Mouse (Mus musculus) bone marrow, adult 2 months (tissue): ENCODE results near the gene Gm17349.

Experiments used
- CTCF ChIP-seq: fragments of 200-500 bp; IDR thresholded peaks from 2 replicates; pipeline ENCODE4 v1.5.1; 2011; ENCODE audit warnings: low read length, control low read depth; ENCODE audit not compliant: control insufficient read depth, insufficient read depth
- POLR2A ChIP-seq: fragments of 200-500 bp; IDR thresholded peaks from 2 replicates; pipeline ENCODE4 v1.6.1; 2011; ENCODE audit warnings: low read depth, mild to moderate bottlenecking, control low read depth, low read length, borderline replicate concordance; ENCODE audit not compliant: control insufficient read depth

DNA sequence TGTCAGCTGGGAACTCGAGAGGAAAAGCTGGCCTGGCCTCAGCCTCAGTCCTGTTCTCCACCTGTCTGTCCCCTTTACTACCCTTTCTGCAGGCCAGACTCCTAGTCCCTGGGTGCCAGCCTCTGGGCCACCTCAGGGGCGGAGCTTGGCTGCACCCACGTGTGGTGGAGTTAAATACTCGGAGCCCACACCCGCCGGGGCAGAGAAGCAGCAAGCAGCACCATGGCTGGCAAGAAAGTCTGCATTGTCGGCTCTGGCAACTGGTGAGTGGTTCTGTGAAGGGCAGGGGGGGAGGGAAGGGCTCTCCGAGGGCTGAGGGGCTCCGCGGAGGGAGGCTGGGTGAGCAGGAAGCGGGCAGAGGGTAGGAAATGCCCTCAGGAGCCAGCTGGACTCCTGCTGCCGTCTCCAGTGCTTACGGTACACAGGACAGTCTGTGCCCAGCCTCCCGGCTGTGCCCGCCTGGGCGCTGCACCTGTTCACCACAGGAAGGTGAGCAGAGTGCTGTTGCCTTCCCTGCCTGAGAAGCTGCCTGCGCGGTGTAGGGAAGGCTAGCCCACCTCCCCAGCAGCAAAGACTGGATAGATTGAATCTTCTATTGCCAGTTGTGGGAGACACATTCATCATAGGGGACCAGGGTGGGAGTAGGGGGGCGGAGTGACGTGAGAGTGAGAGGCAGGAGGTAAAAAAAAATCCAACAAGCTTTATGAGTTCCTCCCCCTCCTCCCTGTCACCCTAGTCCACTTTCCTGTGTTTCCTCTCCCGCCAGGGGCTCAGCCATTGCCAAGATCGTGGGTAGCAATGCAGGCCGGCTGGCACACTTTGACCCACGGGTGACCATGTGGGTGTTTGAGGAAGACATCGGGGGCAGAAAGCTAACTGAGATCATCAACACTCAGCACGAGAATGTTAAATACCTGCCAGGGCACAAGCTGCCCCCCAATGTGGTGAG lies 12.4 kb upstream of the Gm17349 start, which contains the start of gene Gpd1:
- TF ChIP-seq CTCF, result no peak
- no peak for TF ChIP-seq POLR2A
